Mouse (Mus musculus) limb, embryonic 14.5 days (tissue): ENCODE results near the gene Galnt13. TPM values are rescaled to one million over a fixed set of nuclear protein-coding genes. Genes with fewer than 3 reads are reported as not detected.

Experiments
- ATAC-seq: fragments of 200-750 bp; cut with Nextera tagmentation; 2 replicates; pipeline ENCODE4 v1.8.0; 2017; ENCODE audit warnings: low read depth, moderate number of reproducible peaks, moderate TSS enrichment; ENCODE audit not compliant: low FRiP score
- DNase-seq: peaks from one replicate; pipeline ENCODE4 v3.0.0-alpha.2; 2015; ENCODE audit warnings: low spot score
- H3K27ac ChIP-seq: fragments of 300-500 bp; sonication (generic); replicated peaks from 2 replicates; pipeline ENCODE4 v1.5.1; 2014; ENCODE audit warnings: low read depth, mild to moderate bottlenecking, low read length, moderate library complexity, mixed read lengths
- H3K27me3 ChIP-seq: fragments of 300-500 bp; sonication (generic); 2 replicates; pipeline ENCODE4 v1.6.1; 2014; ENCODE audit warnings: low read length, mixed read lengths; ENCODE audit not compliant: control insufficient read depth, insufficient read depth
- H3K36me3 ChIP-seq: fragments of 300-500 bp; sonication (generic); 2 replicates; pipeline ENCODE4 v1.6.1; 2014; ENCODE audit warnings: mild to moderate bottlenecking, low read length, moderate library complexity, mixed read lengths; ENCODE audit not compliant: control insufficient read depth, insufficient read depth
- H3K4me1 ChIP-seq: fragments of 300-500 bp; sonication (generic); 2 replicates; pipeline ENCODE4 v1.6.1; 2014; ENCODE audit warnings: antibody characterized with exemption, low read length, mixed read lengths; ENCODE audit not compliant: control insufficient read depth, insufficient read depth
- H3K4me2 ChIP-seq: fragments of 300-500 bp; sonication (generic); replicated peaks from 2 replicates; pipeline ENCODE4 v1.6.1; 2014; ENCODE audit warnings: low read depth, mild to moderate bottlenecking, low read length, moderate library complexity; ENCODE audit not compliant: severe bottlenecking
- H3K4me3 ChIP-seq: fragments of 300-500 bp; sonication (generic); replicated peaks from 2 replicates; pipeline ENCODE4 v1.5.1; 2014; ENCODE audit warnings: low read length
- H3K9ac ChIP-seq: fragments of 300-500 bp; sonication (generic); 2 replicates; pipeline ENCODE4 v1.6.1; 2014; ENCODE audit warnings: mild to moderate bottlenecking, low read depth, low read length, moderate library complexity; ENCODE audit not compliant: severe bottlenecking
- H3K9me3 ChIP-seq: fragments of 300-500 bp; sonication (generic); 2 replicates; pipeline ENCODE4 v1.6.1; 2016; ENCODE audit warnings: low read length; ENCODE audit not compliant: control insufficient read depth
- POLR2A ChIP-seq: fragments of 200-500 bp; IDR thresholded peaks from 2 replicates; pipeline ENCODE4 v1.8.0; 2012; ENCODE audit warnings: inconsistent platforms, mild to moderate bottlenecking, moderate library complexity, borderline replicate concordance; ENCODE audit not compliant: insufficient read depth, insufficient read length; ENCODE audit errors: extremely low read depth
- WGBS: fragments of 180-500 bp; shearing (Covaris S2); extraction: QIAGEN DNeasy Blood & Tissue Kit; methylation state at CpG from one replicate; pipeline ENCODE4 v1.1.7; 2014; 5-methylcytosine and 5-hydroxymethylcytosine counted together
- polyA plus RNA-seq, 2 experiments: library from polyadenylated mRNA; depleted of rRNA in 1 of 2; stranded (reverse) in 1 of 2; unstranded in 1 of 2; fragments of >200 nt; fragmentation: Nextera tagmentation in 1 of 2; extraction: Ambion mirVana in 1 of 2; gene quantifications; 2 replicates each; pipeline versions ENCODE4 v1.2.1 to v1.2.3; 2012 to 2014

Gene Galnt13
- polyA plus RNA-seq, 2 experiments, result 0.55 to 1.5 TPM

DNA sequence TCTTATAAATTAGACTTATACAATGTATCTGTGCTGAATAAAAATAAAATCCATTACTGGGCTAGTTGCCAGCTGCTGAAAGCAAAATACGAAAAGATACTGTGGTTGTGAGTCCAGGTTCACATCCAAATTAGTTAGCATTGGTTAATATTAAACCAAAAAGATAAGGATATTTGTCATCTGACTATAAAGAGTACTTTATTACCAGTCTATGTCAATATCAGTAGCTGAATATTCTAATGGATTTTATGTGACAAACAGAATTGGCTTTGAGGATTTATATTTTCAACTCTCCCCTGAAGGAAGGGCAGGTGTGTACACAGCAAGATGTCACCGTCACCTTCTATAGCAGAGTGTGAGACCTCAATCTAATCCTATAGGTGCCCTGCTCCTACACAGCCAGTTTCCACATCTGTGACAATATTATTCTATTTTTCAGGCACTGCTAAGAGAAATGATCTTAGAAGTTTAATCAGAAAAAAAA is 342.7 kb downstream of the Galnt13 start:
- H3K4me1 ChIP-seq, result no peaks in the 10 kb centered on the region
- H3K4me3 ChIP-seq, result no peak overlapping the region
- no peak for TF ChIP-seq POLR2A
- no peaks in the 10 kb centered on the region for H3K27me3 ChIP-seq
- H3K36me3 ChIP-seq, result no peaks in the 10 kb centered on the region
- DNase-seq (no peak), ATAC-seq (no peak)
- no peak overlapping the region for H3K27ac ChIP-seq
- H3K9ac ChIP-seq, result no peak overlapping the region
- no peaks in the 10 kb centered on the region for H3K9me3 ChIP-seq
- WGBS, result 78% methylated on average over 2 of the region's 2 CpGs
- H3K4me2 ChIP-seq, result no peak overlapping the region

DNA sequence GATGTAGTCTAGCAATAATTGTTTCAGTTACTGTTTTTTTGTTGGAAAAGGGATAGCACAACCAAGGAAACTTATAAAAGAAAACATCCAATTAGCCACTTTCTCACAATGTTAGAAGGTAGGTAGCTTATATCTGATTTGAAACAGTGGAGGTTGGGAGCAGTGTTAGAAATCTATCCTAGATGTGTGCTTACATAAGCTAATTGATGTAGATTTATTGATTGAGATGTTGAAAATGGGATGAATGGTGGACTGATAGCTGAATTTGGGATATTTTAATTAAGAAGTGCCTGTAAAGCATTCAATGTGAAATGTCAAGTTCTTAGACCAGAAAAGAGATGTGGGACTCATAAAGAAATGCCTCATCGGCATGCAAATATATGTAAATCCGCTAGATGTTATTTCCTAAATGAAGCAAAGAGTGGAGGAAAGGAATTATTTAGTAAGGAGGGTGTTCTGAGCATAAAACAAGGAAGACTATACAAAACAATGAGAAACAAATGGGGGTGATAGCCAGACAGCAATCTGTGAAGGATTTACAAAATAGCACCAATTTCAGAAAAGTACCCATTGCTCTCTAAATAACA is 377.6 kb downstream of the Galnt13 start:
- no peak overlapping the region for H3K9ac ChIP-seq
- no peaks in the 10 kb centered on the region for H3K9me3 ChIP-seq
- ATAC-seq (no peak), DNase-seq (no peak)
- 76% methylated on average over 2 of the region's 2 CpGs for WGBS
- H3K27me3 ChIP-seq, result no peaks in the 10 kb centered on the region
- H3K36me3 ChIP-seq, result no peaks in the 10 kb centered on the region
- H3K27ac ChIP-seq, result no peak overlapping the region
- H3K4me1 ChIP-seq, result no peaks in the 10 kb centered on the region
- H3K4me2 ChIP-seq, result no peak overlapping the region
- no peak for TF ChIP-seq POLR2A
- no peak overlapping the region for H3K4me3 ChIP-seq

DNA sequence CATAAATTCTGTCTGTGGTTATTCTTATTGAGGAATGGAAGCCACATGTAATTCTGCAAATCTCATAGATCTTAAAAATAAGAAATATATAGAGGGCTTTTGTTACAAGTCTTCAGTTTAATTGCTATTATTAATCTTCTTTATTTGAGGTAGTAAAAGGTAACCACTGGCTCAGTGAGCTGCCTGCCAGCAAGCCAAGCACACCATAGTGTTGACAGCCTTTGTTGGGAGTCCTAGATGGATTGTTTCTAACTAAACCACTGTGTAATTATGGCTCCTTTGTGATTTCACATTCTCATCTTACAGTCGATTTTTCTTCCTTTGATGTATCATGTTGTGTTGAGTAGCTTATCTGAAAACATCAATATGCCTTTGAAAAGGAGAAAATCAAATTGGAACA is 405.1 kb downstream of the Galnt13 start:
- TF ChIP-seq POLR2A, result no peak
- WGBS, result 16% methylated on average over 1 of the region's 1 CpGs
- no peak overlapping the region for H3K4me2 ChIP-seq
- no peak for ATAC-seq
- H3K4me3 ChIP-seq, result no peak overlapping the region
- H3K36me3 ChIP-seq, result no peaks in the 10 kb centered on the region
- no peak for DNase-seq
- H3K9ac ChIP-seq, result no peak overlapping the region
- H3K9me3 ChIP-seq, result no peaks in the 10 kb centered on the region
- no peak overlapping the region for H3K27ac ChIP-seq
- no peaks in the 10 kb centered on the region for H3K4me1 ChIP-seq
- no peaks in the 10 kb centered on the region for H3K27me3 ChIP-seq

DNA sequence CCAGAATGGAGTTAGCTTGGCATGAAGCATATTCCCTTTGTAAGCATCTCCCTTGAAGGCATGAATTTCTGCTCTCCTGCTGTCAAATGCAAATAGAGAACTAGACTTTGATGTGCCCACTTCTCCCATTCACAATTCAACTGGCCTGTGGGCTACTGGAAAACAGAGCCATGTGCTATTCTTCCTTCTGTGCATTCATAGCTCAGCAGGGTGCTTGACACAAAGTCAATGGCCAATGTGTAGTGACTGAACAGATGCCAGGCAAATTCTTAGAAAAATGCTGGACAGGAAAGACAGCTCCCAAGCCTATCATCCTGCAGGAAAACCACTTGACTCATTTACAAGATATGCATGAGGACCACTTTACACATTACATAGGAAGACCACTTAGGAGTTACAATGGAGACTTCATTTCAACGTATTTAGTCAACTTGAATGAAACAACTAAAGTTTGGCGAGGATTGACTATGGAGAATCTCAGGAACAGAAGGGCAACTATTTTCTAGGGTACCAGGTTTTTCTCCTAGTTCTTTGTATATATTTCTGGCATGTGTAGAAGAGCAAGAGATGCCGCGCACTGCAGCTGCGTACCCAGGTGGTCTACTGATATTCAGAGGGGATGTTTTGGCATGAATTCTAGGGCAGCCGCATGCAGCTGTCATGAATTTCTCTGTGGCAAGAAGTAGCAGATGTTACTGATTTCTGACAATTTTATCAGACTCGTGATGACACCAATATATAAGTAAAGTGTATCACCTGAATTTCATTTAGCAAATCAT is 470.4 kb downstream of the Galnt13 start:
- 87% methylated on average over 7 of the region's 7 CpGs for WGBS
- TF ChIP-seq POLR2A, result no peak

DNA sequence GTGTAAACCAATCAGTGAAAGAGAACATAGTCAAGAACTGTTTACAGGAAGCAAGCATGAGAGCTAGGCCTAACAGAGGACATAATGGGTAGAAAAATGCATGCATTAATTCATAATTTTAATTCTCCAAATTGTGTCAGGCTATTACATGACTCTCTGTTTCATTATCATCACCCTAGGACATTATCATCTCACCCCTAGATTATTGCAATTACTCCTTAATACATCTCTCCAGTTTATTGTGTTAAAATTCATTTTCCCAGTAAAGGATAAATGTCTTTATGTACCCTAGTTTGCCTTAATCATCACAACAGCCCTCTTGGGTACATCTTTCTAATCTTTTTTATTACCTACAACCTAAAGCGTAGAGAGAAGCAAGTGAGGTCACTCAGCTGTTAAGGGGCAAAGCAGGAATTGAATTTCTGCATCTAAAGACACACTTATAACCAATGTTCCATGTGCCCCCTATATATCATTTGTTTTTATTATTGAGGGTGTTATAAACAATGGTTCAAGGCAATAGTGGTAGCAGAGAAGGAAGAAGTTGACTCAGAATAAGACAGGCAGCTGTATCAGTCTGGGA is 479.1 kb downstream of the Galnt13 start:
- Histone ChIP-seq H3K4me1 (no peaks in the 10 kb centered on the region), H3K4me2 (no peak overlapping the region), H3K27ac (no peak overlapping the region), H3K4me3 (no peak overlapping the region), H3K36me3 (no peaks in the 10 kb centered on the region), H3K9me3 (no peaks in the 10 kb centered on the region), H3K9ac (no peak overlapping the region), H3K27me3 (no peaks in the 10 kb centered on the region)
- TF ChIP-seq POLR2A, result no peak
- DNase-seq (no peak), ATAC-seq (no peak)
- WGBS, result 76% methylated on average over 1 of the region's 1 CpGs

More for the DNA sequence above, 470.4 kb downstream of the Galnt13 start:
- no peak overlapping the region for H3K4me2 ChIP-seq
- H3K9me3 ChIP-seq, result no peaks in the 10 kb centered on the region
- H3K27me3 ChIP-seq, result no peaks in the 10 kb centered on the region
- no peaks in the 10 kb centered on the region for H3K36me3 ChIP-seq
- ATAC-seq (no peak), DNase-seq (no peak)
- H3K4me1 ChIP-seq, result no peaks in the 10 kb centered on the region
- H3K27ac ChIP-seq, result no peak overlapping the region
- H3K4me3 ChIP-seq, result no peak overlapping the region
- no peak overlapping the region for H3K9ac ChIP-seq
